Mouse (Mus musculus) hindbrain, embryonic 16.5 days (tissue): ENCODE measurements around the gene Chrna10. TPM values are rescaled to one million over a fixed set of nuclear protein-coding genes. Genes with fewer than 3 reads are reported as not detected.
A peak's percentile ranks its signal among the peaks of the same experiment; 100 is the strongest.

Experiments used
- ATAC-seq: fragments of 200-750 bp; cut with Nextera tagmentation; 2 replicates; pipeline ENCODE4 v1.8.0; 2017; ENCODE audit warnings: moderate TSS enrichment, moderate library complexity
- H3K27ac ChIP-seq: fragments of 300-500 bp; sonication (generic); 2 replicates; pipeline ENCODE4 v1.5.1; 2014; ENCODE audit warnings: low read depth, mild to moderate bottlenecking, control low read depth, low read length, moderate library complexity
- H3K27me3 ChIP-seq: fragments of 300-500 bp; sonication (generic); replicated peaks from 2 replicates; pipeline ENCODE4 v1.6.1; 2014; ENCODE audit warnings: low read length; ENCODE audit not compliant: control insufficient read depth, insufficient read depth
- H3K36me3 ChIP-seq: fragments of 300-500 bp; sonication (generic); 2 replicates; pipeline ENCODE4 v1.6.1; 2014; ENCODE audit warnings: mild to moderate bottlenecking, low read length, moderate library complexity, mixed read lengths; ENCODE audit not compliant: control insufficient read depth, insufficient read depth
- H3K4me1 ChIP-seq: fragments of 300-500 bp; sonication (generic); 2 replicates; pipeline ENCODE4 v1.6.1; 2014; ENCODE audit warnings: low read depth, low read length; ENCODE audit not compliant: control insufficient read depth, insufficient read depth
- H3K4me2 ChIP-seq: fragments of 300-500 bp; sonication (generic); 2 replicates; pipeline ENCODE4 v1.6.1; 2014; ENCODE audit warnings: mild to moderate bottlenecking, low read length, control low read depth, moderate library complexity
- H3K4me3 ChIP-seq: fragments of 300-500 bp; sonication (generic); 2 replicates; pipeline ENCODE4 v1.5.1; 2014; ENCODE audit warnings: mild to moderate bottlenecking, low read length, control low read depth, moderate library complexity
- H3K9ac ChIP-seq: fragments of 300-500 bp; sonication (generic); 2 replicates; pipeline ENCODE4 v1.6.1; 2014; ENCODE audit warnings: low read depth, mild to moderate bottlenecking, control low read depth, low read length, moderate library complexity
- H3K9me3 ChIP-seq: fragments of 300-500 bp; sonication (generic); 2 replicates; pipeline ENCODE4 v1.6.1; 2014; ENCODE audit warnings: mild to moderate bottlenecking, low read length, moderate library complexity; ENCODE audit not compliant: control insufficient read depth
- WGBS: fragments of 180-500 bp; shearing (Covaris S2); extraction: QIAGEN DNeasy Blood & Tissue Kit; methylation state at CpG from one replicate; pipeline ENCODE4 v1.1.7; 2014; 5-methylcytosine and 5-hydroxymethylcytosine counted together
- polyA plus RNA-seq: library from polyadenylated mRNA; unstranded; fragments of >200 nt; fragmentation: Nextera tagmentation; extraction: Ambion mirVana; gene quantifications from 2 replicates; pipeline ENCODE4 v1.2.1, GENCODE M21; 2015

The Chrna10 gene
- polyA plus RNA-seq, 1 experiment from 2014 or later: not detected

DNA sequence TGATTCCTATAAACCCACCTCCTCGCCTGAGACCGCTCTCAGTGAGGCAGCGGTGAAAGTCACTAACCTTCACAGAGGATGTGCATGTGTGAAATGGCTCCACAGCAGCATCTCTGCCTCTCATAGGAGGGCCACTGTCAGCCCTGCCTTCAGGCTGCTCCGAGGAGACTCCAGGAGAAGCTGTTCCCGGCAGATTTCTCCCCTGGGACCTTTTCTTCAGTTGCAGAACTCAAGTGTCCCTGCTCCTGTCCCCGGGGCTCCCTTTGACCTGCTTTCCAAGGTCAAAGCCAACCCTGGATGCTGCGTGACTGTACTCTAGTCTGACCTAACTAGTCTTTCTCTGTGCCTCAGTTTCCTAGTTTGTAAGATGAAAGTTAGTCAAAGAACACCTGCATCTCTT lies 7.5 kb downstream of the Chrna10 start, which contains the start of gene Art5:
TSS of gene Art5 (minus strand) at position 319 of the 400 bp plus-strand sequence.
- no peak within 1 kb of the TSS for H3K4me2 ChIP-seq
- H3K36me3 ChIP-seq: no peaks in the 10 kb centered on the region
- H3K27me3 ChIP-seq: no peaks in the 10 kb centered on the region
- WGBS: 78% methylated on average over 7 of the region's 7 CpGs
- H3K4me1 ChIP-seq: no peaks in the 10 kb centered on the region; the same call in 1 of the 2 replicates
- no peak within 1 kb of the TSS for H3K27ac ChIP-seq
- H3K9ac ChIP-seq: no peak within 1 kb of the TSS
- H3K4me3 ChIP-seq: no peak within 1 kb of the TSS
- no peak for ATAC-seq
- no peaks in the 10 kb centered on the region for H3K9me3 ChIP-seq

DNA sequence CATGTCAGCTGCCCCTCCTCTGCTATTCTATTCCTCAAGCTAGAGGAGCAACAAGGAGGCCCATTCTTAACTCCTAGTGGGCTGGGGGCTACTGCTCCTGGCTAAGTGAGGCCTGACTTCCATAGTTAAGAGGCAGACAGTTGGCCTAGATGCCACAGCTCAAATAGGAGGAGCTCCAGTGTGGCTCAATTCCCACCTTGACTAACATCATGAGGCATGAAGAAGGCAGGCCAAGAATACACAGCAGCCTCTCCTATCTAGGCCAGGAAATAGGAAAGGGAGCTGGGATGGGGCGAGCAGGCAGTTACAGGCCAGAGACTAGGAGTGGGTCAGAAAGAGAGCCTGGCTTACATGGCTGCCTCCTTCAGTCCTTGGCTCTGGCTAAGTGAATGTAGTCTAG lies 8.4 kb downstream of the Chrna10 start:
- no peak for ATAC-seq

DNA sequence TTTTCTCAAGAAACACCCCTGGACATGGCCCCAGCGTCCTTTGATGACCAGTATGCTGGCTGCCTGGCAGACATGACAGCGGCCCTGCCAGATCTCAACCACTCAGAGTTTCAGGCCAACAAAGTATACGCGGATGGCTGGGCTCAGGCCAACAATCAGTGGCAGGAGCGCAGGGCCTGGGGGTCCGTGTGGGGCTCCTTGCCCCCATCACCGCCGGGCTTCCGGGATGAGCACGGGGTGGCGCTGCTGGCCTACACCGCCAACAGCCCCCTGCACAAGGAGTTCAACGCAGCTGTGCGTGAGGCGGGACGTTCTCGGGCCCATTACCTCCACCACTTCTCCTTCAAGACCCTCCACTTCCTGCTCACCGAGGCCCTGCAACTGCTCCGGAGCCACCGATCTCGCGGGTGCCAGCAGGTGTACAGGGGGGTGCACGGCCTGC lies 9.9 kb downstream of the Chrna10 start:
- peak overlapping the region; percentile 27 for H3K4me3 ChIP-seq
- no peaks in the 10 kb centered on the region for H3K27me3 ChIP-seq
- H3K9ac ChIP-seq: peak overlapping the region; percentile 18; the same call in 1 of the 2 replicates
- no peak overlapping the region for H3K27ac ChIP-seq
- 21% methylated on average over 20 of the region's 23 CpGs for WGBS
- ATAC-seq: peak; percentile 27; the same call in 1 of the 2 replicates
- H3K36me3 ChIP-seq: no peaks in the 10 kb centered on the region
- H3K4me1 ChIP-seq: no peaks in the 10 kb centered on the region; the same call in 1 of the 2 replicates
- no peaks in the 10 kb centered on the region for H3K9me3 ChIP-seq
- H3K4me2 ChIP-seq: peak overlapping the region; percentile 51

More for the DNA sequence above, 8.4 kb downstream of the Chrna10 start:
- no peaks in the 10 kb centered on the region for H3K9me3 ChIP-seq
- H3K36me3 ChIP-seq: no peaks in the 10 kb centered on the region
- H3K27me3 ChIP-seq: no peaks in the 10 kb centered on the region
- no peaks in the 10 kb centered on the region; the same call in 1 of the 2 replicates for H3K4me1 ChIP-seq
- no peak overlapping the region for H3K9ac ChIP-seq
- no peak overlapping the region for H3K4me3 ChIP-seq
- 86% methylated on average over 1 of the region's 1 CpGs for WGBS
- no peak overlapping the region for H3K4me2 ChIP-seq
- H3K27ac ChIP-seq: no peak overlapping the region

DNA sequence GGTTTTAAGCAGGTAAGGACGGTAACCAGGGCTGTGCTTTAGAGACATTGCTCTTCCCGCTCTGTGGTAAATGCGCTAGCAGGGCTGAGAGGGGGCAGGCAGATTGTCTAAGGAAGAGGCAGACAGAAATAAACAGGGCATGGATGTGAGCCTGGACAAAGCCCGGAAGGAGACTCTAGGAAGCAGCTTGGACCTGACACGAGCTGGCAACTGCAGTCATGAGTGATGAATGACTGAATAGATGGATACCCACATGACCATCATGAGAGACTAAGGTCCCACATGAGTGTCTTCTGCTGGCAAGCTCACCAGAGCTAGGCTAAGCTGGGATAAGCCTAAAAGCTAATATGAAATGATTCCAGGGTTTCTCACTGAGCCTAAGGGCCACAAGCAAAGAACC lies 12.5 kb downstream of the Chrna10 start:
- 80% methylated on average over 5 of the region's 5 CpGs for WGBS
- no peaks in the 10 kb centered on the region; the same call in none of the 2 replicates for H3K4me1 ChIP-seq
- H3K4me3 ChIP-seq: no peak overlapping the region
- no peak overlapping the region for H3K27ac ChIP-seq
- no peaks in the 10 kb centered on the region for H3K36me3 ChIP-seq
- no peaks in the 10 kb centered on the region for H3K27me3 ChIP-seq
- no peak overlapping the region for H3K4me2 ChIP-seq
- H3K9me3 ChIP-seq: no peaks in the 10 kb centered on the region
- no peak overlapping the region for H3K9ac ChIP-seq
- ATAC-seq: no peak

- no peak overlapping the region for H3K27ac ChIP-seq
- no peak overlapping the region for H3K4me3 ChIP-seq
- H3K9me3 ChIP-seq: no peaks in the 10 kb centered on the region
- no peaks in the 10 kb centered on the region for H3K27me3 ChIP-seq
- no peaks in the 10 kb centered on the region; the same call in none of the 2 replicates for H3K4me1 ChIP-seq
- H3K36me3 ChIP-seq: no peaks in the 10 kb centered on the region
- no peak overlapping the region for H3K9ac ChIP-seq
- 81% methylated on average over 2 of the region's 2 CpGs for WGBS
- ATAC-seq: no peak
- no peak overlapping the region for H3K4me2 ChIP-seq
Measured at GRCm38 (mm10) chr7:102103555-102103954, 13.1 kb downstream of the Chrna10 start.

DNA sequence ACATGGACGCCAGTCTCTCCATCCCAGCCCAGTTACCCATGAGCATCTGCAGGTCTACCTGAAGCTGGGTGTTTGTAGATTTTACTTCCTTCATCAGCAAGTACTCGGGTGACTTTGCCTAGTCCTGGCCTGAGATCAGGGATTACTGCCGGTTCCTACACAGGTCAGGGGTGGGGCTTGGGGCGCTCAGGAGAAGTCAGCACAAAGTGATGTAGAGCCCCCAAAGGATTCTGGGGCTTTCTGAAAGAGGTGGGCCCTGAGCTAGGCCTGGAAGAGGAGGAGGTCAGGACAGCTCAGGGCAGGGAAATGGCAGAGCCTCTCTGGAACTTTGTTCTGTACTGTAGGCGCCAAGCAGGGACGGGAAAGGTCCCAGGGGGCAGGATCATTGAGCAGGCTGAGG lies 13.9 kb downstream of the Chrna10 start:
- no peaks in the 10 kb centered on the region for H3K27me3 ChIP-seq
- no peak overlapping the region for H3K27ac ChIP-seq
- H3K9me3 ChIP-seq: no peaks in the 10 kb centered on the region
- 44% methylated on average over 6 of the region's 6 CpGs for WGBS
- H3K4me1 ChIP-seq: no peaks in the 10 kb centered on the region; the same call in none of the 2 replicates
- no peak overlapping the region for H3K9ac ChIP-seq
- no peak overlapping the region for H3K4me3 ChIP-seq
- no peaks in the 10 kb centered on the region for H3K36me3 ChIP-seq
- H3K4me2 ChIP-seq: no peak overlapping the region
- ATAC-seq: no peak

GRCm38 (mm10) chr7:102102241-102102640 lies 14.4 kb downstream of the Chrna10 start:
- H3K9ac ChIP-seq: no peak overlapping the region
- WGBS: 48% methylated on average over 8 of the region's 8 CpGs

GRCm38 (mm10) chr7:102101487-102101886 lies 15.1 kb downstream of the Chrna10 start, which contains the start of gene Art1:
Gene Art1 (plus strand): TSS chr7:102101743.
- no peak within 1 kb of the TSS for H3K27ac ChIP-seq
- H3K9me3 ChIP-seq: no peaks in the 10 kb centered on the region
- ATAC-seq: no peak
- no peak within 1 kb of the TSS for H3K4me2 ChIP-seq
- WGBS: 37% methylated on average over 5 of the region's 5 CpGs
- no peak within 1 kb of the TSS for H3K9ac ChIP-seq
- no peaks in the 10 kb centered on the region for H3K27me3 ChIP-seq
- no peaks in the 10 kb centered on the region; the same call in 1 of the 2 replicates for H3K4me1 ChIP-seq
- H3K36me3 ChIP-seq: no peaks in the 10 kb centered on the region
- no peak within 1 kb of the TSS for H3K4me3 ChIP-seq

More at GRCm38 (mm10) chr7:102102241-102102640, 14.4 kb downstream of the Chrna10 start:
- Histone ChIP-seq H3K4me1 (no peaks in the 10 kb centered on the region; the same call in none of the 2 replicates), H3K4me2 (no peak overlapping the region), H3K27ac (no peak overlapping the region), H3K4me3 (no peak overlapping the region), H3K9me3 (no peaks in the 10 kb centered on the region), H3K27me3 (no peaks in the 10 kb centered on the region), H3K36me3 (no peaks in the 10 kb centered on the region)
- no peak for ATAC-seq

DNA sequence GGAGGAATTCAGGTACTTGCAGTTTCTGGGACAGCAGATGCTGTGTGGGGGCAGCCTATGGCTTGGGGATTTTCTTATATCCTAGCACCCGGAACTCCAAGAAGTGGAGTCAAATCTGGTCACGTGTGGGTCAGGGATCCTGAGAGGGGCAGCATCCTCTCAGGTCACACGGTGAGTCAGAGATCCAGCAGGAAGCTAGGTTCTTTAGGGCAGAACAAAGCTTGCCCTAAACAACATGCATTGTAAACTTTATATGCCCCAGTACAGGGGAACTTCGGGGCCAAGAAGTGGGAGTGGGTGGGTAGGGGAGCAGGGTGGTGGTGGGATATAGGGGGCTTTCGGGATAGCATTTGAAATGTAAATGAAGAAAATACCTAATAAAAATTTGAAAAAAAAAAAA lies 15.8 kb downstream of the Chrna10 start:
- Histone ChIP-seq H3K9me3 (no peaks in the 10 kb centered on the region), H3K27me3 (no peaks in the 10 kb centered on the region), H3K36me3 (no peaks in the 10 kb centered on the region), H3K9ac (no peak overlapping the region), H3K27ac (no peak overlapping the region), H3K4me1 (no peaks in the 10 kb centered on the region; the same call in 1 of the 2 replicates), H3K4me2 (no peak overlapping the region), H3K4me3 (no peak overlapping the region)
- 68% methylated on average over 5 of the region's 5 CpGs for WGBS
- ATAC-seq: no peak
